Mouse (Mus musculus) kidney, adult 10 weeks (tissue): ENCODE results near the gene Ssu2. TPM values are rescaled to one million over a fixed set of nuclear protein-coding genes. Genes with fewer than 3 reads are reported as not detected.

Experiments
- polyA plus RNA-seq: library from polyadenylated mRNA; stranded (reverse); fragments of 350-450 nt; fragmentation: Illumina TruSeq; extraction: RNeasy Lipid Tissue Mini Kit (QIAGEN cat#74804); gene quantifications from one replicate; pipeline ENCODE4 v1.2.3, GENCODE M21; 2014; ENCODE audit warnings: low read depth, low replicate concordance

Gene Ssu2
- polyA plus RNA-seq, result 0.81 TPM

DNA sequence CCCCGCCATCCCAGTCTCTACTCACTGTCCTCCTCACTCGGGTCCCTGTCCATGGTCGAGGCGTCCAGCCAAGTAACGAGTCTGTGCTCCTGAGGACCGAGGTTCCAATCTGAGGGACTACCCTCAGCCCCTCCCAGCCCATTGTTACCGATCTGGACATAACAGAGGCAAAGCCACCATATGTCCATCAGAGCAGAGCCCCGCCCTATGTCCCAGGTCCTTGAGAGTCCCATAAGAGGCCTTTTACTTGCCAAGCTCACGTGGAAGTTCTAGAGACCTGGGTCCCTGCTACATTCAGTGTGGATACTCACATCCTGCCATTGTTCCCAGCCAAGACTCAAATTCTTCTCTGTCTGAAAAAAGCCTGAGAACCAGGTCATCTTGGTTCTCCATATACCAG is at the start of gene Ssu2:
Gene Ssu2, minus strand, starts transcription at position 77 of the 400 bp plus-strand sequence.

Other genes with a start within 250 kb of the Ssu2 start
- 3.5 TPM for gene Lmcd1, start 114.3 kb downstream of the Ssu2 start, polyA plus RNA-seq
- gene Cav3, start 71.5 kb upstream of the Ssu2 start, polyA plus RNA-seq, result not detected
- 0.20 TPM for gene Oxtr, start 101.9 kb upstream of the Ssu2 start, polyA plus RNA-seq